Comparison of ENCODE assay signal across 8 mouse cellular contexts in genomic region chr8:106682971-106683668, GRCm38 (mm10). TPM values are rescaled to one million over a fixed set of nuclear protein-coding genes. Genes with fewer than 3 reads are reported as not detected.
A peak's percentile ranks its signal among the peaks of the same experiment; 100 is the strongest.
DNase-seq lines count a peak whose midpoint lies in the region; ATAC-seq and TF ChIP-seq lines count a peak whose summit lies in the region.

Gene Tango6, plus strand, starts transcription at chr8:106683068.

- peaks cover 3% of the 10 kb centered on the region; the same call in 1 of the 2 replicates for H3K9me3 ChIP-seq in forebrain, embryonic 11.5 days (ENCODE audit: control insufficient read depth, low read length)
- 0 out of 2 replicates have a peak, but pooled peaks cover 3% of the 10 kb centered on the region for H3K9me3 ChIP-seq in heart, embryonic 16.5 days (replicated peaks; ENCODE audit: control insufficient read depth, low read length)
- no peaks in the 10 kb centered on the region for H3K9me3 ChIP-seq in liver, embryonic 16.5 days (replicated peaks; ENCODE audit: control insufficient read depth, low read length)
- H3K9me3 ChIP-seq in neural tube, embryonic 13.5 days = no peaks in the 10 kb centered on the region

- WGBS in forebrain, embryonic 11.5 days = under 1% methylated on average over 50 of the region's 50 CpGs
- under 1% methylated on average over 50 of the region's 50 CpGs for WGBS in heart, embryonic 16.5 days
- under 1% methylated on average over 48 of the region's 50 CpGs for WGBS in liver, embryonic 16.5 days (ENCODE audit: insufficient replicate concordance)
- 0% methylated on average over 50 of the region's 50 CpGs for WGBS in neural tube, embryonic 13.5 days

- peak within 1 kb of the TSS; percentile 91 for H3K27ac ChIP-seq in forebrain, embryonic 11.5 days (ENCODE audit: low read depth, low read length)
- peak within 1 kb of the TSS; percentile 96 for H3K27ac ChIP-seq in heart, embryonic 16.5 days (ENCODE audit: low read length)
- H3K27ac ChIP-seq in liver, embryonic 16.5 days (ENCODE audit: low read length) = peak within 1 kb of the TSS; percentile 76
- peak within 1 kb of the TSS; percentile 94 for H3K27ac ChIP-seq in neural tube, embryonic 13.5 days (replicated peaks)
- peak within 1 kb of the TSS; percentile 64 for H3K27ac ChIP-seq in testis, adult 2 months (ENCODE audit: control insufficient read depth, insufficient read depth, low read depth, low read length)

- peak; percentile 83 to 88 for DNase-seq in CD8-positive naive resting alpha-beta T cell, adult 2 months (ENCODE audit: low read depth in 2 of 2, low spot score in 2 of 2)
- peak; percentile 78 for DNase-seq in c-Kit-positive CD71-negative TER-119-negative erythroid progenitor cells, embryonic 14.5 days (ENCODE audit: low read depth)
- DNase-seq in forebrain, embryonic 11.5 days (ENCODE audit: low spot score) = peak; percentile 95
- DNase-seq in kidney, postnatal 4 days = peak; percentile 96 to 97

- peak; percentile 96 for ATAC-seq in forebrain, embryonic 11.5 days (replicated peaks; ENCODE audit: low FRiP score)
- ATAC-seq in heart, embryonic 16.5 days (replicated peaks; ENCODE audit: extremely low read depth, insufficient read depth, low FRiP score) = peak; percentile 96
- peak; percentile 95 for ATAC-seq in liver, embryonic 16.5 days (ENCODE audit: low read depth)
- peak; percentile 98 for ATAC-seq in neural tube, embryonic 13.5 days (ENCODE audit: low read depth)

- no peaks in the 10 kb centered on the region for H3K4me1 ChIP-seq in forebrain, embryonic 11.5 days (replicated peaks; ENCODE audit: control insufficient read depth, insufficient read depth, low read length)
- H3K4me1 ChIP-seq in heart, embryonic 16.5 days (ENCODE audit: control insufficient read depth, insufficient read depth, low read length) = no peaks in the 10 kb centered on the region
- no peaks in the 10 kb centered on the region; the same call in none of the 2 replicates for H3K4me1 ChIP-seq in liver, embryonic 16.5 days (ENCODE audit: control insufficient read depth, low read depth, low read length)
- peaks cover 3% of the 10 kb centered on the region; the same call in 1 of the 2 replicates for H3K4me1 ChIP-seq in neural tube, embryonic 13.5 days (replicated peaks)
- H3K4me1 ChIP-seq in testis, adult 2 months (ENCODE audit: control insufficient read depth, insufficient read depth, low read length) = no peaks in the 10 kb centered on the region

- TF ChIP-seq POLR2A in testis, adult 2 months (IDR thresholded peaks at IDR 0.05; ENCODE audit: control insufficient read depth, low read depth, low read length) = peak; percentile 78

- peak within 1 kb of the TSS; percentile 78 for H3K4me3 ChIP-seq in forebrain, embryonic 11.5 days (ENCODE audit: low read depth, low read length)
- H3K4me3 ChIP-seq in heart, embryonic 16.5 days (ENCODE audit: low read length) = peak within 1 kb of the TSS; percentile 80
- peak within 1 kb of the TSS; percentile 83 for H3K4me3 ChIP-seq in liver, embryonic 16.5 days (ENCODE audit: low read depth, low read length)
- peak within 1 kb of the TSS; percentile 77 for H3K4me3 ChIP-seq in neural tube, embryonic 13.5 days
- peak within 1 kb of the TSS; percentile 82 for H3K4me3 ChIP-seq in testis, adult 2 months (ENCODE audit: control insufficient read depth, low read depth, low read length)

- no peaks in the 10 kb centered on the region for H3K36me3 ChIP-seq in forebrain, embryonic 11.5 days (ENCODE audit: control insufficient read depth, insufficient read depth, low read length)
- H3K36me3 ChIP-seq in heart, embryonic 16.5 days (ENCODE audit: control insufficient read depth, insufficient read depth) = no peaks in the 10 kb centered on the region
- H3K36me3 ChIP-seq in liver, embryonic 16.5 days (ENCODE audit: control insufficient read depth, insufficient read depth) = no peaks in the 10 kb centered on the region; the same call in 1 of the 2 replicates
- no peaks in the 10 kb centered on the region for H3K36me3 ChIP-seq in neural tube, embryonic 13.5 days
- H3K36me3 ChIP-seq in testis, adult 2 months (ENCODE audit: control insufficient read depth, insufficient read depth, low read length) = no peaks in the 10 kb centered on the region

- H3K4me2 ChIP-seq in forebrain, embryonic 11.5 days (ENCODE audit: low read depth, low read length, severe bottlenecking) = peak within 1 kb of the TSS; percentile 61
- peak within 1 kb of the TSS; percentile 62 for H3K4me2 ChIP-seq in heart, embryonic 16.5 days (ENCODE audit: low read depth, low read length)
- H3K4me2 ChIP-seq in liver, embryonic 16.5 days (ENCODE audit: low read depth, low read length) = peak within 1 kb of the TSS; percentile 77
- H3K4me2 ChIP-seq in neural tube, embryonic 13.5 days = peak within 1 kb of the TSS; percentile 58

- H3K9ac ChIP-seq in forebrain, embryonic 11.5 days (ENCODE audit: low read length) = peak within 1 kb of the TSS; percentile 90
- H3K9ac ChIP-seq in heart, embryonic 16.5 days (ENCODE audit: low read length) = peak within 1 kb of the TSS; percentile 88
- peak within 1 kb of the TSS; percentile 80 for H3K9ac ChIP-seq in liver, embryonic 16.5 days (ENCODE audit: low read depth, low read length)
- H3K9ac ChIP-seq in neural tube, embryonic 13.5 days = peak within 1 kb of the TSS; percentile 82

- no peaks in the 10 kb centered on the region for H3K27me3 ChIP-seq in forebrain, embryonic 11.5 days (ENCODE audit: control insufficient read depth, insufficient read depth, low read length)
- no peaks in the 10 kb centered on the region for H3K27me3 ChIP-seq in heart, embryonic 16.5 days (ENCODE audit: control insufficient read depth, insufficient read depth, low read length)
- H3K27me3 ChIP-seq in liver, embryonic 16.5 days (ENCODE audit: control insufficient read depth, insufficient read depth, low read depth, low read length) = no peaks in the 10 kb centered on the region
- H3K27me3 ChIP-seq in neural tube, embryonic 13.5 days = no peaks in the 10 kb centered on the region
- no peaks in the 10 kb centered on the region for H3K27me3 ChIP-seq in testis, adult 2 months (ENCODE audit: control insufficient read depth, insufficient read depth, low read length)

- TF ChIP-seq CTCF in testis, adult 2 months (IDR thresholded peaks at IDR 0.05; ENCODE audit: control insufficient read depth, insufficient read depth, insufficient replicate concordance, low read depth, low read length) = peak; percentile 72; the same call in 1 of the 2 replicates

RNA-seq across cellular contexts. Expression of gene Tango6, which starts in this region (rescaled TPM):
- polyA plus RNA-seq in forebrain, embryonic 11.5 days (2014; fragmentation: Nextera tagmentation; extraction: Ambion mirVana) = 10.6 and 12.4 TPM in 2 replicates
- polyA plus RNA-seq in heart, embryonic 16.5 days (2015; fragmentation: Nextera tagmentation; extraction: Ambion mirVana) = 7.6 and 7.7 TPM in 2 replicates
- polyA plus RNA-seq in liver, embryonic 16.5 days (2015; fragmentation: Nextera tagmentation; extraction: Ambion mirVana) = 3.4 TPM in 2 replicates
- 5.8 and 6.0 TPM in 2 replicates for polyA plus RNA-seq in neural tube, embryonic 13.5 days (2015; fragmentation: Nextera tagmentation; extraction: Ambion mirVana)
- 3.0 and 3.3 TPM in 2 replicates for polyA plus RNA-seq in testis, adult 2 months (2012; rRNA removed)

Comparison
In these comparisons a context has a peak if more than half of its experiments do, and no peak if none do; other contexts are left out.
1. Peak in every context shown above with its lines: DNase-seq, ATAC-seq, H3K4me3 ChIP-seq and H3K27ac ChIP-seq.